Mouse (Mus musculus) common myeloid progenitor, adult 5-6 weeks (primary cell): Measurements from ENCODE around the gene Brwd1. TPM values are rescaled to one million over a fixed set of nuclear protein-coding genes. Genes with fewer than 3 reads are reported as not detected.
"Not testable (repeated sequence)": the region's sequence is repeated elsewhere in the genome, so short reads cannot be mapped to it uniquely, and the experiment has no call there.

Experiments used
- ATAC-seq: replicated peaks from 2 replicates; pipeline ENCODE4 v1.8.0; 2016; ENCODE audit warnings: low read depth, mild to moderate bottlenecking, moderate TSS enrichment, inconsistent platforms; ENCODE audit not compliant: poor library complexity, severe bottlenecking
- total RNA-seq: library from RNA; stranded (forward); fragments of 200-1000, 187-1606 nt; gene quantifications from 2 replicates; pipeline ENCODE4 v1.2.3, GENCODE M21; 2017

The Brwd1 gene
- 61.2 and 62.8 TPM in 2 replicates for total RNA-seq

DNA sequence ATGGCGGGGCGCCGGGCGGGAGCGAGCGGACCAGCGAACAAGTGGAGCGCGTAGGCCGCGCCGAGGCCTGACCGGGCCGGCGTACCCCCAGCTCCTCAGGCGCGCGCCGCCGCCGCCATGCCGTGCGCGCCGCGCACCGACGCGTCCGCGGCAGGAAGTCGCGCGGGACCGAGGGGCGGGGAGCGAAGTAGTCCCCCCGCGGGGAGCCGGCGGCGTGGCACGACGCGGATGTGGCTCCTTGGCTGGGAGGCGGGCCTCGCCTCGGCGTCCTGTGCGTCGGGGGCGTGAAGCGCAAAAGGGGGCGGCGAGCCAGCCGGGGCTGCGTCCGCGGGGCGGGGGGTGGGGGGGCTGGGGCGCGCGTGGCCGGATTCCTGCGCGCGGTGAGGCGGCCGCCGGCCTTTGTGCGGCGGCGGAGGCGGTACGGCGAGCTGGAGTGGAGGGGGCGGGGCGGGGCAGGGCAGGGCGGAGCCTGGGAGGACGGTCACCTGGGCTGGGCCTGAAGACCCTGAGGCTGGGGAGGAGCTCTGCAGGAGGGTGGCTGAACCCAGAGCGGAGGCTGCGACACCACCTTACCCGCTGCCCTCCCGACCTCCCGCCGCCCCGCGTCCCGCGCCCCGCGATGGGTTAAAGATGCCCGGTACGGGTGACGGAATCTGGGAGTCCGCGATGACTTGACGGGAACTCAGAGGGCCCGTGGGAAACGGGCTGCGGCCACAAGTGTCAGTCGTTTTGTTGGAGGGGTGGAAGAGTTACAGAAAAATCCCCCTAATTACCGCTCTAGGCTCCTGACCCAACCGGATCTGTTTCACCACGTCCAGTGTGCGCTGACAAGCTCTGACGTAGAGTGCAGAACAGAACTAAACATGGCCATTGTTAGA, at the start of gene Brwd1:
Gene Brwd1, minus strand, starts transcription at position 226 of the 878 bp plus-strand sequence.
- peak; percentile 57 for ATAC-seq

DNA sequence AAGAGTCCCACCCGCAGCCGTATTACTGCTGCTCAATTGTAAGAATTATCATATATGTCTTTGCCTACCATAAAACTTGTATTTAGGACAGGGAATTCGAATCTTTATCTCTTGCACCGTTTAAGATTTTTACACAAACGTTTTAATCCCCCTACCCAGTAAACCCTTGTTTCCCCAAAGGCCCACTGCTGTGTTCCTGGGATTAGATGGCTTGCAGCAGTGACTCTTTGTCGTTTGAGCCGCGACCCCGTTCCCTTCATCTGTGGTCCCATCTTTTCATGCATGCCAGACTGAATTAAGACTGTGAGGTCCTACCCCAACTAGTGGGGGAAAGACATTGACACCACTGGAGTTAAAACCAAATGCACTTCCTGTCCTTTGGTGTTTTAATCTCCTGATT, 46.1 kb upstream of the Brwd1 start:
- no peak for ATAC-seq

DNA sequence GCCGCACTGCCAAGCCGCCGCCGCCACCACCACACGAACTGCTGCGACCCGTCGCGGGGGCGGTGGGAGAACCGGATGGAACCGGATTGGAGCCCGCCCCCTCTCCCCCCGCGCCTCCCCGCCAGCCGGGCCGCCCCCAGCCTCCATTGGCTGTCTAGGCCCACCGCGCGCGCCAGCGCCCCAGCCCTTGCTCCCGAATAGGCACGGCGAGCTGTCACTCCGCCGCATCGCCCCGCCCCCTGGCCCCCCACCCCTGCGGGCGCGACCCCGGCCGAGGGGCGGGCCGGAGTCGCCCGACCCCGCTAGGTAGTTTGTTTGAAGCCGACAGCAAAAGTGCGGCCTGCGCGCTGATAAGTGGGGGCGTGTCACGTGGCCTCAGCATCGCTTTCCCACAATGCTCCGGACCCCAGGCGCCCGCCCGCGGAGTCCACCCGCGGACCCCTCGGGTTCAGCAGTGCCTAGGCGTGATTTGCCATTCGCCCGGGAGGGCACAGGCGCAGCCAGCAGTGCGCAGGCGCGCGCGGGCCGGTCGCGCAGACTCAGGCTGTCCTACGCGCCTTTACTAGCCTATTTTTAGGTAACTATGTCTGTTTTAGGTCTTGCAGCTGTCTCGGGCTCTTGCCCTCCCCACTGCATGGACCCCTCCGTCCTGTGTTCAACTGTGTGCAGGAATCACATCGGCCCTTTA, 45.5 kb upstream of the Brwd1 start, which contains the start of gene Hmgn1:
Gene Hmgn1, minus strand, starts transcription at position 73 of the 688 bp plus-strand sequence.
- peak; percentile 91 for ATAC-seq

DNA sequence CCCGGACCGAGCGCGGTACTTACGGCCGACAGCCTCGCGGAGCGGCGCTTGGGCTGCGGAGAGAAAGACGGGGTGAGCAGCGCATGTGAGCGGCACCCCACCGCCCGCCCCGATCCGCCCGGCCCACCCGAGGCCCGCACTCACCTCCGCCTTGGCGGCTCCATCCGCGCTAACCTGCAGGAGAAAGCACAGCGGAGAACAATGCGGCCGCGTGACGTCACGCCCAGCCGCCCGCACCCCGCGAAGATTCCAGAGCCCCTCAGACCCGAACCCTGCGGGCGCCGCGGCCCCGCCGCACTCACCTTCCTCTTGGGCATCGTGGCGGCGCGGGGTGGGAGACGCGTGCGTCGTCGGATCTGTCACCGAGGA, 44.9 kb upstream of the Brwd1 start:
- ATAC-seq, result no peak; the same call in 1 of the 2 replicates

DNA sequence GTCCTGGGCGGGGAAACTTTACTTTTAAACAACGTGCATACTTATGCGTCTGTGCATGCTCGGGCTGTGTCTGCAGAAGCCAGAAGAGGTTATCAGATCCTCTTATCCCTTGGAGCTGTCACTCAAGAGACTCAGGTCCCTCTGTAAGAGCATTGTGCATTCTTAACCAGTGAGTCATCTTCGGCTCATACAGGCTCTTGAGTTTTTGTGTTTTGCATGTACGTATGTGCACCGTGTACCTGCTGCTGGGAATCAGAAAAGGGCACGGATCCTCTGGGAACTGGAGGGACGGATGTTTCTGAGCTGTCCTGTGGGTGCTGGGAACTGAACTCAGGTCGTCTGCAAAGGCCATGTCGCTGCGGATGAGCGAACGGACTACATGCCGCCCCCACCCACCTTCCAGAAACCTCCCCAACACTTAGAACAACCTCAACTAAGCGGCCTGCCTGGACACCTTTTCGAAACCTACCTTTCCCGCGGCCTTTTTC, 44.4 kb upstream of the Brwd1 start:
- no peak for ATAC-seq

DNA sequence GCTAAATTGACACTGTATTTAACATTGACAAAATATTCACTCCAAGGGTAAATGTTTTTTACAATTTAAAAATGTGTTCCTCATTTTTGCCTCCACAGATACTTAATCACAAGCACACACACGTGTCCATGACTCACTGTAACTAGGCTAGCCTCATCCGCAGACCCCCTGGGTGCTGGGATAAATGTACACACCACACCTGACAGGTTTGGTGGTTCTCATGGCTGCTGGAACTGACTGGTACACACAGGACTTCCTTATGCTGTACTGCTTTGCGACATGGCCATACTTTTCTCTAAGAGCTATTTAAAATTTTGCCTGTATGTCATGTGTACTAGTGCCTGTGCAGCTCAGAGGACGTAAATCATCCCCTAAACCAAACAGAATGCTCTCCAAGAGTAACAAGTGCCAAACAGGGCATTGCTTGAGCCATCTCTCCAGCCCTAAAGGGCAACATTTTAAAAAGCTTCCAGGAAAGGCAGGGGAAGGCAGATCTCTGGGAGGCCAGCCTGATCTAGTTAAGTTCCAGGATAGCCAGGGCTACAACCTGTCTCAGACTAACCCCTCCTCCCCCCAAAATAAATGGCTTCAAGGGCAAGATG, 37.8 kb upstream of the Brwd1 start:
- ATAC-seq, result no peak

DNA sequence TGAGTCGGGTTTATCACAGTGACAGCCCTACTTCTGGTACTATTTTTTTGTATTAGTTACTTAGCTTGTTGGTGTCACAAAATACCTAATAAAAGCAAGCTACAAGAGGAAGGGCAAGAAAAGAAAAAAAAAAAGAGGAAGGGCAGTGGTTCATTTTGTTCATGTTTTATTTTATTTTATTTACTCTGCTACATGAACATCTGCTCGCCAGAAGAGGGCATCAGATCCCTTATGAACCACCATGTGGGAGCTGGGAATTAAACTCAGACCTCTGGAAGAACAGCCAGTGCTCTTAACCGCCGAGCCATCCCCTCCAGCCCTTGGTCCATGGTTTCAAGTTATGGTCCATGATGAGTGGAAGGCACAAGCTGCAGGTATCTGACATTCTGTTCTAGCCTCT, 32.4 kb upstream of the Brwd1 start:
- ATAC-seq, result 0 out of 2 replicates have a peak, but pooled peaks have one; percentile 32

DNA sequence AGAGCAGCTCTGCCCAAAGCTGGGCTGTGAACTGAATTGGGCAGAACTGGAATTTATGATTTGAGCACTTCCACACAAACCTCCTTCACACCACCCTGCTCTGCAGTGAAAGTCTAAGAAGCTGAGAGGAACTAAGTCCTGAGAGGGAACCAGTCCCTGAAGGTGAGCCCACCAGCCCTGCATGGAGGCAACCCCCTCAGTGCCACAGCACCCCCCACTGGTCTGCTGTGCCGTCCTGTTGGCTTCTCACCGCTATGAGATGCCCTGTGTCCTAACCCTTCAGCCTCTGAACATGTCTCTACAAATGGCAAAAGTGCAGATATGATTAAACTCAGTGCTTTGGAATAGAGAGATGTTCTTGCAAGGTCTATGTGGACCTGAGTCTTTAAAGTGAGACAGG, 30.4 kb upstream of the Brwd1 start:
- no peak for ATAC-seq

DNA sequence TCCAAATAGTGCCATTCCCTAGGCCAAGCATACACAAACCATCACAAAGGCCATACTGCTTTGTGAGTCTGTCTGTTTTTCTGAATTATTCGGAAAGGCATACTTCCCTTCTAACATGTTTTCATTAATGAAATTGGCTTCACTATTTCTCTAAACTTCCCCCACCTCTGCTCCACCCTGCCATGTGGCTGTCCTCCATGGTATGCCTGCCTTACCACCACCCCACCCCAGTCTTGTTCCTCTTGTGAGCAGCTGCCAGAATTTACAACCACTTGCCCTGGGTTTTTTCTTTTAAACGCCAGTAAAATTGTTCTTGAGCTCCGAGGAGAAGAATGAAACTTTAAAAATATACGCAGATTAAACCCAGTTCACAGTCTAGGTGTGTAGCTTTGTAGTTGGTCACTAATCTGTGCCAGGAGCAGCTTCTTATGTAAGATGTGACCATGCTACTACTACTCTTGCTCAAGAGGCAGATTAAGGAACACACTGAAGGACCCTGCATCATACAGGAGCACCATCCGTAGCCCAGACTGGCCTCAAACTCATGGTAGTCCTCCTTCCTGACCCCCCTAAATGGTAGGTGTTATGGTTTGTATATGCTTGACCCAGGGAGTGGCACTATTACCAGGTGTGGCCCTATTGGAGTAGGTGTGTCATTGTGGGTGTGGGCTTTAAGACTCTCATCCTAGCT, 28.5 kb upstream of the Brwd1 start:
- ATAC-seq, result no peak

DNA sequence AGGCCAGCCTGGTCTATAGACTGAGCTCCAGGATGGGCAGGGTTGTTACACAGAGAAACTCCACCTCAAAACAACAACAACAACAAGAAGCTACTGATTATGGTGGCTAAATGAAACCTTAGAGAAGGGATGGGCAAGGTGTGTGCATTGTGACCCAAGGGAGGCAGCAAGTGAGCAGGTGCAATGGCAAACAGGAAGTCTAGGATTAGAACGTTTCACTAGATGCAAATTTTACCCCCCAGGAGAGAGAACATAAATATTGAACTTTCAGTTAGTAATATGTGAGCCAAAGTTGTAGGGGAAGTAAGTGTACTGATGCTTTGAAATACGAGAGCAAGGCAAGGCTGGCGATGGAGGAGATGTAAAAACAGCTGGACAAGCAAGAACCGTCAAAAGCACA, 27.3 kb upstream of the Brwd1 start:
- no peak for ATAC-seq

DNA sequence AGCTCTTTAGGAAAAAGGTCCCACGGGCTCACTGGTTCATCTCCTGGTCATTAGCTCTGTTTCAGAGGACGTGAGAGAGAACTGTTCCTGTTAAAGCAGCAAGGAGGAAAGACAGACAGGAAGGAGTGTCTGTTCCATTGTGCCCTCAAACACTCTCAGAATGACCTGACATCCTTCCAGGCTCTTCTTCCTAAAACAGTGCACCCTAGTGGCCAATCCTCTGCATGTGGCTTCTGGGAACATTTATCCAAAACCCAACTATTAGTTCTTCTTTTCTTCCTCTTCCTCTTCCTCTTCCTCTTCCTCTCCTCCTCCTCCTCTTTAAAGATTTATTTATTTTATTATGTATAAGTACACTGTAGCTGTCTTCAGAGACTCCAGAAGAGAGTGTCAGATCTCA, 20.7 kb upstream of the Brwd1 start:
- peak; percentile 68 for ATAC-seq

DNA sequence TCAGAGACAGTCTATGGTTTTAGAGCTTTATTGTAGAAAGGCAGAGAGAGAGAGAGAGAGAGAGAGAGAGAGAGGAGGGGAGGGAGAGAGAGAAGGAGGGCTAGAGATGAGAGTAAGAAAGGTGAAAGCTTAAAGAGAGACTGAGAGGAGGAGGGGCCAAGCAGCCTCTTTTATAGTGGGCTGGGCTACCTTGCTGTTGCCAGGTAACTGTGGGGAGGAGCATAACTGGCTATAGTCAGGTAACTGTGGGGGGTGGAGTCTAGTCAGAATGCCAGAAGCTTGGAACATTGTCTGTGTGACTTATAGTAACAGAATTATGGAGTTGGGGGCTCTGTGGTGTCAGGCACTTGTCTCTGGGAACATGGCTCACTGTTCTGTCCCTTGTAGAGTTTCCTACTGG, 15.5 kb upstream of the Brwd1 start:
- not testable (repeated sequence) for ATAC-seq

DNA sequence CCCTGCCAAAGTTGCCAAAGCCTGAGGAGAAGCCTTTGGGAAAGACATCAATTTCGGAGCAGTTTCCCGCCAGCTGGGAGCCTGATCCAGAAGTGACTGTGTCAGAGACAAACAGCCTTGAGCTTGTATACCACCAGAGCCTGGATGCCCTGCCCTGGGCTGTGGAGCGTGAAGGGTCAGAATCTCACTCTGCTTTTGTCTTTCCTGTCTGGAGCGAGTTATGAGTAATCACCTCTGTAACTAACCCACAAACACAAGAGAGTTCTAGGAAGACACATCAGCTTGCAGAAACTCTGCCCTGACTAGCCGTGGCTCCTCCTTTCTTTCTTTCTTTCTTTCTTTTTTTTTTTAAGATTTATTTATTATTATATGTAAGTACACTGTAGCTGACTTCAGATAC, 13.6 kb upstream of the Brwd1 start:
- ATAC-seq, result no peak

DNA sequence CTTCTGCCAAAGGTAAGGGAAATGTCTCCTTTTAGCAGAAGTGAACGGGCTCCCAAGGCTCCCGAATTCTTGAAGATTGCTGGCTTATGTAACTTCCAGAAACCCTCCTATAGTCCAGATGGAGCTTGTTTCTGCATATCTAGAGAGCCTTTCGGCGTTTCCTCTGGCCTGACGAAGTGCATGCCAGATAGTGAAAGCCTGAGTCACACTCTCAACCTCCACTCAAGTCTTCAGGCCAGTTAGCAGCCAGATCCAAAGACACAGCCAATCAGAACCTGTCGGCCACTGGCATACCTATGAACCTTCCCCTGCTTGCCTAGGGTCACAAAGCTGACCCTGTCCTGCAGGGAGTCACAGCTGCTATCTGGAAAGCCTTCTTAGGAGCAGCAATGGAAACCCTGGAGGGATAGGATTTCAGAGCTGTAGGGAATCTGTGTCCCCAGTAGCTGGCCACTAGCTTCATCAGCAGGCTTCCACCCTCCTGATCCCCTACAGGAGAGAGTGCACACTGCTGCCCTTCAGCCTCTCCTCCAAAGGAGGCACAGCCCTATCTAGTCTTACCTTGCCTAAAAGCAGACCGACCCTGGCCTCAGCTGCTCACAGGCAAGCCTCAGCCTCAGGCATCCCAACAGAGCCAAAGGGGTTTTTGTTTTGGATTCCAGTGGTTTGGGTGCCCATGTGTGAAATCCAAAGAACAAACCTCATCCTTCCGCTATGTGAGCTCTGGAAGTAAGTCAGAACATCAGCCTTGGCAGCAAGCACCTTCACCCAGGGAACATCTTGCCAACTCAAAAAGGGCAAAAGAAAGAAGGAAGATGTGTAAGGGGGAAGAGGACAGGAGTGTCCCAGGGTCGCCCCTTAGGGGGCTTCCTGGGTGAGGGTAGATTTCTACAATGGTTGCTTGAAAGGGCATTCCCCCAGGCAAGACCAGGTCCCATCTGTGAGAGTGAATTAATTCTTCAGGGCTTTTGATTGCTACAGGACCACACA, 9.5 kb upstream of the Brwd1 start:
- no peak for ATAC-seq

DNA sequence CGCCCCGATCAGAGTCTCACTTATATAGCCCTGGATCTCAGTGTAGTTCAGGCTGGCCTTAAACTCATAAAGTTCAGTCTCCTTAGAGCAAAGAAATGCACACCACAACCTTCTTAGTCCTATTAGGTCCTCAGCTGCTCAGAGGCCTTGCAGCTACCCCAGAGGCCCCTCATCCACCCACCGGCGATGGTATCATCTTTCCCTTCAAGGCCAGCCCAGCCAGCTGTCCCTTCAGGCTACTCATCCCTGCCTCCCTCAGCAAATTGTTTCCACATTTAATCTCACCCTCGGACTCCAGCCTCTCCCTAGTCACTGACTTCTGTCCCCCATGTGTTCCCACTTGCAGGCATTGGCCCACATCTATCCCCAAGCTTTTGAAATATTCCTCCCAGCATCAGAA, 5.8 kb upstream of the Brwd1 start:
- no peak for ATAC-seq

DNA sequence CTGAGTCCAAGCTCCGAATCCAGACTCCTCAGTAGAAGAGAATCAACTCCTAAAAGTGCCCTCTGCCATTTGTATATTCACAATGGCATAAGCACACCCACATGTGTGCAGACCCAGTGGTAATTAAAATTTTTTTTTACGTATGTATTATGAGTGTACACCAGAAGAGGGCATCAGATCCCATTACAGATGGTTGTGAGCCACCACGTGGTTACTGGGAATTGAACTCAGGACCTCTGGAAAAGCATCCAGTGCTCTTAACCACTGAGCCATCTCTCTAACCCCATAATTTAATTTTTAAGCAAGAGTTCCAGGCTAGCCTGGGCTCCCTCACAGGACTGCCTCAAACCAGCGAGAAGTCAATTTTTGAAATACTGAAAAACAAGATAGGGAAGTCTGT, 5.1 kb upstream of the Brwd1 start:
- no peak for ATAC-seq

DNA sequence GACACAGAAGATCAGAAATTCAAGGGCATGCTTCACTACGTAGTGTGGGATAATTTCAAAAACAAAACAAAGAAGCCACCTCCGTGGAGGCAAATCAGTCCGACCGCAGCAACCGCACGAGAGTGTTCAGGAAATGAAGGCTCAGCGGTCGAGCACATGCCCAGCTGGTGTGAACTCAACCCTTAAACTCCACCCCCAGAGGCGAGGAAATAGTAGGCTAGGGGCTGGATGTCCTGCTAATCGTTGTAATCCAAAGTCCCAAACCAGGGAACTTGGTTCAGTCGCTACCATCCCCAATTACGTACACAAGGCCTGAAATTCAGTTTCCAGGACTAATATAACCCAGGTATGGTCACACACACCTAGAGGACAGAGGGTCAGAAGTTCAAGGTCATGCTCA, 4.7 kb upstream of the Brwd1 start:
- peak; percentile 58 for ATAC-seq

DNA sequence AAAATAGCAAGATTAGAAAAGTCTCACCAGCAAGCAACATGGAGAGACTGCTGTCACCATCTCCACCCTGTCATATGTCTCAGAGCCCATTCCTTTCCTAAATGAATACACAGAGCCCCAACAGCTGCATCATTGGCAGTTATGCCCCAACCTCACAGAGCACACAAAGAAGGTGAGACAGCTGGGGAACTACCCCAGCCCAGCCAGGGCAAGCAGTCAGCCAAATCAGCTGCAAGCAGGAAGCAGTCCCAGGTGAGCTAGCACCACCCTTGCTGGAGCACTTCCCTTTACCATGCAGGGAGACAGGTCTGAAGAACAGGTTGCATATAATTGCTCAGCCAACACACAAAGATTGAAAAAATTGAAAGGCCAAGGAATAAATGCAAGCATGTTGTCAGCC, 3.3 kb upstream of the Brwd1 start:
- ATAC-seq, result no peak

DNA sequence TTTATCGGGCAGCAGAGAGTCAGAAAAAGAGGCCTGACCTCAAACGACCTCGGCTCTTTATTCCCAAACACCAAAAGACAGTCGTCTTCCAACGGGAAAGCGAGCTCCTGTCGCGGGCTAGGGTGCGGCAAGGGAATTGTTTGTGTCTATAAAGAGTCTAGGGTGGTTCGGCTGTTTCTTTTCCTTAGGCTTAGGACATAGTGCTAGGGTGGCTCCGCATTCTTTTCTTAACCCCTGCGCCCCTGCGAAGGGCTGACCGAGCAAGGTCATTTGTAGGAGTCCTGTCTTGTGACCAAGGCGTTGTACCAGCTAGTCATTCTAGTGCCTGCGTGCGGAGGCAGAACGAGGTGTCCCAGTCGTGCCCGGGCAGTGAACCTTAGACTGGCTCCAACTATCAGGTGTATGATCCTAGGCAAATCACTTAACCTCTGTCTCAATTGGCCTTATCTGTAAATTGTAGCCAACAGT, 887 bp upstream of the Brwd1 start:
- ATAC-seq, result no peak
